Mouse (Mus musculus) brain, embryonic 18.5 days (tissue): ENCODE measurements around the gene Nav1.

Experiments used
- DNase-seq: peaks from one replicate; pipeline ENCODE4 v3.0.0-alpha.2; 2012; ENCODE audit warnings: low read depth, low spot score

Gene Nav1

DNA sequence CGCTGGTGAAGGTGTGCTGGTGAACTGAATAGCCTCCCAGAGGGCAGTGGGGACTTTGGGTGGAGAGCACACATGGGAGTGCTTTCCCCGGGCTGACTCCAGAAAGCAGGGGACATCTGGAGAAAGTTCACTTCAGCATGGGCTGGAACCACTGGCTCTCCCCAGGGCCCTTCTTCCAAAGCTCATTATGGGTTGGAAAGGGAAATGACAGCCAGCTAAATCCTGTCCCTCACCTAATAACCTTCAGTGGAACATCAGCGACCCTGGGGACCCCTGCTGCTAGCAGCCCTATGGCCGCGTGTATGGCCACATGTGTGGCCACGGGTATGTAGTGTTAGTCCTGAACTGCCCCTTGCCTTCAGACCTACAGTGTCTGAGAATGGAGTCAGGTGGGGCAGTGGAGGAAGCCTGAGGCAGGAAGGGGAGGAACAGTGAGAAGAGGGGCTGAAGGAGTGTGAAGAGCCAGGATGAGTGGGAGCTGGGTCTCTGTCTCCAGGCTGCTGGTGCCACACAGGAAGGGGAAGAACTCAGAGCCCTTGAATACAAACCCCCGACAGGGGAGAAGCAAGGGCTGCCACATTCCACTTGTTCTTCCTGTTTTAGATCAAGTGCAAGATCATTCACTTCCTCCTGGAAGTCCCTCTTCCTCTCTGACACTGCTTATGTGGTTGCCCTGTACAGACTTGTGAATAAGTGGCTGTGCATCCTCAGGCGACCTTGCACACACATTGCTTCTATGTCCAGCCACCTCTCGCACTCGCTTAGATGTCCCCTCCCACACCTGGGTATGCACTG, 90.4 kb downstream of the Nav1 start:
- DNase-seq = no peak

DNA sequence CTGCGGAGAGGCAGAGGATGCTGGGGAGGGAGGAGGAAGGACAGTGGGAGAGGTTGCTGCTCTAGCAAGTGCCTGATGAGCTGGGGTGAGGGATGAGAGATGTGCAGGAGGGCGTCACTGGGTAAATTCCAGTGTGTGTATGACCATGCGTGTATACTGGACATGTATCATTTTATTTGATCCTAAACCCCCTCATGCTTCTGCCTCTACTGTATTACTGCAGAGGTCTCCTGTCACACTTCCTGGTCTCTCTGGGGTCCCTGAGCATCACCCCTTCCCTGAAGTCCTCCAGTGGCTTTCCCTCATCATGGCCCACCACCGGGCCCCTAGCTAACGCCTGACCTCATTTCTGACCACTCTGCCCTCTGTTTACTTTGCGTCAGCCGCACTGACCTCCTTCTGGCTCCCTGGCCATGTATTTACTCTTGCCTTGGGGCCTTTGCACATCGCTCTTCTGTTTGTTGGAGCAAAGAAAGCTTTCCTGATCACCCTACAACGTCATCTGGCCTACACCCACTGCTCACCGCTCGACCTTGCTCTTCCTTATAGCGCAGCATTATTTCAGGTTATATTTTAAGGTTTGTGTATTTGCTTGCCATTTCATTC, 91.4 kb downstream of the Nav1 start:
- no peak for DNase-seq

DNA sequence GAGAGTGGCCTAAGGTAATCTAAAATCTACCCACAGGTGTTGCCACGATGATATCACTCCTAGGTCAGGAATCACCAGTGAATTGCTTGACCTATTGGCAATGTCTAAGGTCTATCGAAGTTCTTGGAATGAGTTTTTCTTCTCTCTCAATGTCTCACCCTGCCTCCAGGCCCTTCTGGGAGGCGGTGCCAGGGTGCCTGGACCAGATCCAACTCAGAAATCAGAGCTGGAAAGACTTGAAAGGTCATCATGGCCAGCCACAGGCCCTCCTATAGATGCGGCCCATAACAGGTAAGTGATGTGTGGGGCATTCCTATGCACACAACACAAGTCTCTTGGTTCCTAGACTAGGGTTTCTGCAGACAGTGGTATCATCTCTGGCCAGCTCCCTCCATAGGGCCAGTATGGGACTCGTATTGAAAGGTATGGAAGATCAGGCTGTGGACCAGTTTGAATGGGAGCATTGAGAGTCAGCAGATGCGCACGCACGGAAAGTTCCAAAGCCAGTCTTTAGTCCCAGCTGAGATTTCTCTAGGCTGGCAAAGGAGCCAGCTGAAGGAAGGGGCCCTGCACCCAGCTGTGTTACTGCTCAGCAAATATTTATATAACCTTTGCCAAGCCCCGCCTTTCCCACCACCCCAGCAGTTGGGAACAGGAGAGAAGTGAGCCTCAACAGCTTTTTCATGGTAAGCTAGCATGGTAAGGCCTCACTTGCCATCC, 92.0 kb downstream of the Nav1 start:
- no peak for DNase-seq

DNA sequence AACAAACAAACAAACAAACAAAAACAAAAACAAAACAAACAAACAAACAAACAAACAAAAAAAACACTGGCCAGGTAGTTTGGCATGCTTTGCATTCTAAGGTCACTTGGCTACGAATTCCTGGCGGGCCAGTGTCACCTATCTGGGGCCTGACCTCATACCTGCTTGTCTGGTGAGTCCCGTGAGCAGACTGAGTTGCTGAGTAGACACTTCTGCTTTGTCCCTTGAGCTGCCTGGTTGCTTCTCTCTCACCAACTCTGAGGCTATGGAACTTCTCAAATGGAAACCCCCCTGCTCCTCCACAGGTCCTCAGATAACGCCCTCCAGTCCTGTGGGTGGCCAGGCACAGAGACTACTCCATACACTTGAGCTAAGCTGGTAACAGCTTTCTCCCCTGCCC, 93.0 kb downstream of the Nav1 start:
- no peak for DNase-seq

DNA sequence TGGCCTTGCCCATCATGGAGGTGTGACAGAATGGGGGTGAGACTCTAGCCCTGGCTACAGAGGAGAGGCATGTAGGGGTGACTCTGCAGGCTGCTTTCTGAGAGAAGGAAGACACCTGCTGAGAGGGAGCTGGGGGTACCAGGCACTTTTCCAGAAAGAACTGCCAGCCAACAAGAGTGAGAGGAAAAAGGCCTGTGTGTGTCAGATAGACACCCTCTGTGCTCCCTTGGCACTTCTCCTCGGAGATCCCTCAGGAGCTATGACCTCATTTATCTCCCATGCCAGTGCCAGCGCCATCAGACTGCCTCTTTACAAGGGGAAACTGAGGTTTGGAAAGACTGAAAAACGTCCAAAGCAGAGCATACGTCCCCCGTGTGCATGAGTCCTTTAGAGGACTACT, 93.6 kb downstream of the Nav1 start:
- no peak for DNase-seq

DNA sequence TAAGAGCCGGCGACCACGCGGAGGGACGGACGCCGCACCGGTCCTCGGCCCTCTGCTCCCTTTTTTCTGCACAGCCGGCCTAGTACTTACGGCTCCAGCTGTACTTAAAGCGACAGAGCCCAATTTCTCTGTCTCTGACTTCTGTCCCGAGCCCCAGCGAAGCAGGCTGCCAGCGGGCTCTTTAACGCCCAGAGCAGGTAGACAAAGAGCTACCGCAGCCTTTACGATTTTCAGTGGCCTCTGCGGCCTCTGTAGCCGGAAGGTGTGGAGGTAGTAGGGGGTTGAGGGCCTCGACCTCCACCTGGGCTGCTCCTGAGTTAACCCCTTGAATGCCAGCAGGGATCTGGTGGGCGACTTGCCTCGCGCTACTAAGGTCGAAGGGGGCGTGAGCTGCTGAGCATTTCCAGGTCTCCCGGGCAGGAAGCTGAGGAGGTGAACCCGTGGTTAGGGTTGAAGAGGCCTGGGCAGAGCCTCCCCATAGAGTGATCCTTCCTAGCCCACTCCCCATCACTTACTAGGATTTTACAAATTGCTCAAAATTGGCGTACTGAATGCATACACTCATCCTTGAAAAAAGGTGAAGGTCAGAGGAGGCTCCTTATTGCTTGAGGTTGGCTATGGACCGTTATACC, 96.6 kb downstream of the Nav1 start:
- peak; percentile 43 for DNase-seq

DNA sequence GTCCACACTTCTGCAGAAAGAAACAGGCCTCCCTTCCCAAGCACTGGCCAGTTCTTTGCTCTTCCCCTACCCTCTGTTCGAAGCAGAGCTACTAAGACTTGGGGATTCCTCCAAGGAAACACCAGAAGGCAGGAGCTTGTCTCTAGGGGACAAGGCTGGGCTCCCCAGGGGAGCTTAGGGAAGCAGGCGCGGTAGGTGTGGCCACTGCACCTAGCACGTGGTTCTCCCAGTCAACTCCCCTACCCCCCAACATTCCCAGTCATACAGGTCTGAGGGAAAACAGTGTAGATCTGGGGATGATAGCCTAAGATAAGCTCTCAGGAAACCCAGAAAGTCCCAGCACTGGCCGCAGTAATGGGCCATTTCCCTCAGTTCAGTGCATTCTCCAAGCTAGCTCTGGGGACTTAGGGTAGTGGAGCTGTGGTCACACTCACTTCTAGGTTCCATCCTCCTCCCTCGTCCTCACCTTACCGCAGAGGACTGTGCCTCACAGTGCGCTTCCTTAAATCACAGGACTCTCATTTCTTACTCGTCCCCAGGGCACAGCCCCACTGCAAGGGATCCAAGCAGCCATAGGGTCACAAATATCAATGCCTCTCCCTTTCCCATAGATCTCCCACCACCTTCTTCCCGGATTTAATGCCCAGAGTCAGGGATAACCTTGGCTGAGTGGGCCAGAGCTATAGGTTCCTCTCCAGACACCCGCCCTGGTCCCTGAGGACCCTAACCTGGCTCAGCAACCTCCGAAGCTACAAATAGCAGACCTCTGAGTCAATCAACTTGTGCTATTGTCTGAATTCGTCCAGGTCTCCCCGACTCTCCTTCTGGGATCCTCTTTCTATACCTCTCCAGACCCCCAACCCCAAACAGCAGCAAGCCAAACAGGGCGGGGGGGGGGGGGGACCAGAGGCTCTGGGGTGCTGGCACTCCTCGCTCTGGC, 97.7 kb downstream of the Nav1 start:
- no peak for DNase-seq

DNA sequence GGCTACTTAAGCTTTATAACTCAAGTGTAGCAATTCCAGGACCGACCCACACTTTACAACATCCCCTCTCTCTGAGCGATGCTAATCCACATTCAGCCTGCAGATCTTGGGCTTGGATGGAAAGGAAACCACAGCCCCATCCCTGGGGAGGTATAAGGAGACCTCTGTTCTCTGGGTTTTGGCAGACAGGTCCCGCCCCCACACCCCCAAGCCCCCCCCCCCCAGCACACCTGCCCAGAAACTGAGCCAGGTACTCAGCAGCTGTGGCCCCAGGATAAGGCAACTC, 98.8 kb downstream of the Nav1 start:
- DNase-seq = no peak

DNA sequence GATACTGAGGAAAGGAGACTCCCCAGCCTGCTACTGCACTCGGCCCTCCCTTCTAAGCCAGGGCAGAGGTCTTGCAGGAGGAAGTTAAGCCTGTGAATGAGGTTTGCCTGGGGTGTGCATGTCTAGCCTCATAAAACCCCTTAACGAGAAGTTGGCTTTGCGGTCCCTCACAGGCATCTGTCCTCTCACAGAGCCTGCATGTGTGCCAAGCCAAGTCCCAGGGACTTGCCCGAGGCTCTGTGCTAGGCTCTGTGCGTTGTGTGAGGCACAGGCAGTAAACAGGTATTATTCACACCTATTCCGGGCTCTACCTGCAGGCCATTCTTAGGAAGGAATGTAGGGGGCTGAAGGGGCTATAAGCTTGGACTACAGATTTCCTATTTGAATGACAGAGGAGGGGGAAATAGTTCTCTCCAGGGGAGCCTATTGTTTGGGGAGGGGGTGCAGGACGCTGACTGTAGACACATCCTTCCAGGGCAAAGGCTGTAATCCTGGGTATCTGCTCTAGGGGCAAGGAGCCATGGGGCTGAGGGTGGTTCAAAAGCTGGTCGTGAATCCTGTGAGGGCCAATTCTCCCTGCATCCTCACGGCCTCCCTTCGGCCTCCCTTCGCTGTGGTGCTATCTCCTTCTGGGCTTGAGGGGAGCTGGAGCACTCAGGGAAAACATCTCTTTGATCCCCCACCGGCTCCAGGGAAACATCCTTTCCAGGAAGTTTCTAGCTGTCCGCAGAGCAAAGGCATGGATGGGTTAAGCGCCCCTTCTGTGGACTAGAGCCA, 99.3 kb downstream of the Nav1 start:
- DNase-seq = no peak

DNA sequence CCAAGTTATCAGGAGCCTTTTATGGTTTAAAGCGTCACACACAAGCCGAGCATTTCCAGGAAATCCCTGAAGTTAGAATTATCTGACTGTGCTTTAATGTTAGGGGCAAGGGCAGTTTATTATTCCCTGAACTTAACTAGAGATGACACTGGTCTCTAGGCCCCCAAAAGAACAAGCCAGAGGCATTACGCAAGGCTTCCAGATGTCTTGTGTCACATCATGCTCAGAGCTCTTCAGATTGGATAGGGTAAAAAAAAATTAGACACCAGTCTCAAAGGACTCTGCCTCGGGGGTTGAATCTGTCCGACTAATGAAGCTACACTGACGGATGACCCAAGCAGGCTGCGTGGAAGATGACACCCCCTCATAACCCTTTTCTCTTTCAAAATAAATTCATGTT, 101.6 kb downstream of the Nav1 start:
- no peak for DNase-seq

DNA sequence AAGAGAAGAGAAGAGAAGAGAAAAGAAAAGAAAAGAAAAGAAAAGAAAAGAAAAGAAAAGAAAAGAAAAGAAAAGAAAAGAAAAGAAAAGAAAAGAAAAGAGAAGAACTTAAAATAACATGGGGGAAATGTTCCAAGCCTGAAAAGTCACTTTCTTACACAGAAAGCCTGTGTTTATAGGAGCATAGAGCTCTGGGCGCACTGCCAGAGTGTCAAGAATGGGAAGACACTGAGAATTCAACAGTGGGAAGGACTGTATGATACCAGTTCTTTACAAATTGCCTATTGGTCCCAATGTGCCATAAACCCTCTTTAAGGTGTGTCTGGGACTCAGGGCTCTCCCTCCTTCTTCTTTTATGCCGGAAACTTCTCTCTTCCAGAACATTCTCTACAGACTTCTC, 103.7 kb downstream of the Nav1 start:
- DNase-seq = no peak

DNA sequence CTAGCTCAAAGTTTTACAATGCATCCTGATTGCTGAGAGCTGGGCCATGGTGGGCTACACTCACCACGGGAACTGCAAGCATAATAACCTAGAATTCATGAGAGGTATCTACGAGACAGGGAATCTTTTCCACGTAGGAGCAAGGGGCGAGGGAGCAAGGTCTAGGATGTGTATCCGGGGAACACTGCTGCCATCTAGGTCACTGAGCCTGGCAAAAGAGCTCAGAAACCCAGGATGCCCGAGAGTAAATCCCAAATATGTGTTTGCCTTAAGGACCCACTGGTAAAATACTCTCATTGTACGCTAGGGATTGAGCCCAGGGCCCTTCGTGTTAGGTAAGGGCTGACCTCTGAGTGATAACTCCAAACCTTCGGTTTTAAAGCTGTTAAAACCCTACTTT, 104.3 kb downstream of the Nav1 start:
- no peak for DNase-seq

DNA sequence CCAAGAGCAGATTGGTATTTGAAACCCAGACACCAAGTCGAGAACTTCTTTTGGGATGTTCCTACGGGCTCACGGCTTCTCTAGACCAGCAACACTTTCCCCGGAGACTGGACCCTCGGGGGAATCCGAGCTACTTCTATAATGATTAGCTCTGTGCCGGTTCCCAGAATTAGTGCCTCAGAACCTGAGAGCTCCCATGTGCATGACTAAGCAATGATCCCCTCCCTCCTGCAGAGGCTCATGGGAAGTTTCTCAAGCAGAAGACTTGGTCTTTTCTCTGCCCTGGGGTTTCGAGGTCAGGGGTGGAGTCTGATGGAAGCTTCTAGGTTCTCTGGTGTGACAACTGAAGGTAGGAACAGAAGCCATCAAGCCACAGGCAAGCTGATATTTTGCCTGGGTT, 105.0 kb downstream of the Nav1 start:
- no peak for DNase-seq

DNA sequence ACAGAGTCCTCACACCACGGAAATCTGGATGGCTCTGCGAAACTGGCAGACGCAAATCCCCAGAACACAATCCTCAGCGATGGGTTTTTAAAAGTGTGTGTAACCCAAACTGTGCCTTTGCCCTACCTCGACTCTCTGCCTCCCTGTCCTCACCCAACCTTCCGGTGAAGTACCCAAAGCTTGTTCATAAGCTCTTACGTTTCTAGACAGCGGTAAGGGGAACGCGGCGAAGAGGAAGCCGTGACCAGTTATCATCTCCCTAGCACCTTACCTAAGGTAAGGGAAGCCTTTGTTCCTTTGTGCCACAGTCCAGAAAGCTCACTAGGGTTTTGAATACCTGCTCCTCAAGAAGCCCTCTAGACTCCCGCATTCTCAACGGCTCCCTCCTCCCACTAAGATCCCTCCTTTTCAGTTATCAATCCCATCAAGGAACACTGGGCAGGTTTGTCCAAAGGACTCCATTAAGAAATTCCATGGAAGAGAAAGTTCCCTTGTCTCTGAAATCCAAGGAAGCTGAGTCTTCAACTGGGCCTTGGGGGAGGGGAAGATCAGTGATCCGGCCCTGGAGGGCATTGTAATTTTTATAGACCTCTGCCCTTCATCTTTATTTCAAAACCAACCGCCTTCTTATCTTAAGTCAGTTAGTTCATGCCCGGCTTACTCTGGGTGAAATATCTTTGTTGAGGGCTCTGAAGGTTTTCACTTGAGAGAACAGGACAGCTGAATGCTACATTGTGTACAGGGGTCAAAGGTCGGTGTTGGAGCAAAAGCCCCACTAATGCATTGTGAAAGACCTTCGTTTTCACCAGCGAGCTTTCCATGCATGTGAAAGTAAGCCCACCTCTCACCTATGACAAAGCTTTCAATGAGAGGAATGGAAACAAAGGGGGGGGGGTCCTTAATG, 108.4 kb downstream of the Nav1 start:
- no peak for DNase-seq

DNA sequence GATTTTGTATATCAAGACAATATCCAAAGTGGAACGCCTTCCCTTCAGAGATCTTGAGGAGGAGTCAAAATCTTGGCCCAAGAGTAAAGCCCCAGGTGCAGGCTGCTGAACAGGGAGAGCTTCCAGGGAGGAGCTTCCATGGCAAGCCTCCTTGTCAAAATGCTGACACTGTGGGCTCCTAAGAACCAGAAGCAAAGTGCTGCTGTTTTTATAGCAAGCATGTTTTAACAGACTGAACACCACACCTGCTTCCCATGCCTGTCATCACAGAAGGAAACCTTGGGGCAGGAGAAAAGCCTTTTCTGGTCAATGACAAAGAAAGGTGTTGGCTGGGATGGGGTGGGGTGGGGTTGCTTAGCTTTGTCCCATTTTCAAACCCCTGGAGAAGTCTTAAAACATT, 112.0 kb downstream of the Nav1 start:
- DNase-seq = no peak

DNA sequence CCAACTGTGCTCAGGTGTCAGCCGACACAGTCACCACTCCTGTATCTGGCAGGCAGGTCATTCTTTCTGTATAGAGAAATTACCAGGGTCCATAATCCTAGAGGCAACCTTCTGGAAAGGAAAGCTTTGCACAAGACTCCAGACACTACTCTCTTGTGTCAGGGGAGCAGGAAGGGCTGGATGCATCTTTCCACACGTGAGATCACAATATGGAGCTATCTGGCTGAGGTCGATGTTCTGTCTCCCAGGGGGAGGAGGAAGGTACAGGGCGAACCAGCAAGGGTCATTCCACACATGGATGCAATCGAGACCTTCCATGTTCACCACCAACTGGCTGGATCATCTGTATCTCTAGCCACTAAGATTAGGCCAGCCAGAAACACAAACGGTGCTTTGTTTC, 113.2 kb downstream of the Nav1 start:
- DNase-seq = no peak

DNA sequence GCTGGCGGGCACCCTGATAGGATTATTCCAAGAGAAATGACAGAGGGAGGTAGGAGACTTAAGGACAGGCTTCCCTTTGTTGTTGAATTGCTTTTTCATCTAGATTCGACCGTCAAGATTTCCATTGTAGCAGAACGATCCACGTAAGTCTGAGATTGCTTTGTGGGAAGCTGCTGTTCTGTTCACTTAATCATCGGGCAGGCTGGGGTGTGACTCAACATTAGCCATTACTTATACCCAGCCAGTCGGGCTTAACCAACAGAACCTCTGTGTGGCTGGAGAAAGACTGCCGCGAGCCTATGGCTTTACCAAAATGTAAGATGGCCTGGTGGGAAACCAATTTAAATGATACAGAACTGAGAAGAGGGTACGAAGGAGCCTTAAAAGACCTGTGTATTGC, 114.7 kb downstream of the Nav1 start:
- DNase-seq = no peak

DNA sequence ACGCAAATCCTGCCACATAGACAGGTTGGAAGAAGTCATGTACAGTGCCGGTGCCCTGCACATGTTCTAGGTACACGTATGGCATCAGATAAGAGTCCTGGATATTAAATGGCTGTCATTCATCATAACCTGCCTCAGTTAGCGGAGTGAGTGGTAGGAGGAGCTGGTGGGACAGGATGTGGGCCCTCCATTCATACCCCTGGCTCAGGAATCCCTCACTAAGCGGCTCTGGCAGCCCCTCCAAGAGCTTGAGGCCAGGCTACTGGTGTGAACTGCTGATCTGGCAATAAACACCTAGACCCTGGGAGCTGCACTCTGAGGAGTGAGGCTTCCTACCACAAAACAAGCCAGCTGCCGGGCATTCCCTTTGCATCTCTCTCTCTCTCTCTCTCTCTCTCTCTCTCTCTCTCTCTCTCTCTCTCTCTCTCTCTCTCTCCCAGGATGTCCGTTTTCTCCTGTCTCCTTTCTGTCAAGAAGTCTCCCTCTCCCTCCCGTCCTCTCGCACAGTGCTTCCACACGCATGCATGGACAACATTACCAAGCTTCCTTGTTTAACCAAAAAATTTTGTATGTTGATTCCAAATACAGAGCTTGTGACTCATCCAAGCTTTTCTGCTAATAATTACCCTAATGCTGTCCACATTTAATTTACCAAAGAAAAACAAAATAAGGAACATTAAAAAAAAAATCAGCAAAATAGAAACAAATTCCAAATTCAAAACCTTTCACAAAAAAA, 116.0 kb downstream of the Nav1 start:
- DNase-seq = no peak

DNA sequence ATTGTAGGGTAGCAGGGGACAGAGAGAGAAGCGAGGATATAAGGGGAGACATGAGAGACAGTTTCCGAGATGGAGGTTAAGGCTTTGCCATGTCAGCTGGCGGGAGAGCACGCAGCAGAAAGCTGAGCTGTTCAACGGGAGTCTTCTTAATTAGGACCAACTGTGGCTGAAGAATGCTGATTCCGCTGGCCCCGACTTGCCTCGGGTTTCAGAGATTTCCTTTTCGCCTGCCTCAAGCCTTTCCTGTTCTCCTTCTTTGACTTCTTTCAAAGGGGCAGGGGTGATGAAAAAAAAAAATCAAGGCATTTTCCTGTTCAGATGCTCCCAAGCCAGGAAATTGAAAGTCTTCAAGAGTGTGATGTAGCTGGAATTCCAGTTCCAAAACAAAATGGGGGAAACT, 118.2 kb downstream of the Nav1 start:
- no peak for DNase-seq
